In the genomic region with DNA sequence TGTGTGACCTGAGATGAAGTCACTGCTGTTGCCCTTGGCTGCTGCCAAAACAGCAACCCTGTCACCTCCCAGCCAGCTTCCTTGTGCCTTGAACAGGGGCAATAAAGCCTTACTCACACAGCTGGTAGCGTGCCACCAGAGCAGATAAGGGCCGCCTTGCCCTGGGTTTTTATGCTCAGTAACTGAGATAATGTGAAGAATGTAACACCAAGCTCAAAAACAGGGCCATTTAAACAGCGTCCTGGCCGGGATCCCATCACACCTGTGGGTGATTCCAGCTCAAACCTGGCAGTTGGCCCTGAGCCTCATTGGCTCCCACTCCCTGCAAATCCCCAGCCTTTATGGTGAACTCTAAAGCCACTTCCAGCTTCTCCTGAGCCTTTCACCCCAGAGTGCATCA, we compare ENCODE assay signal across 17 mouse cellular contexts. TPM values are rescaled to one million over a fixed set of nuclear protein-coding genes. Genes with fewer than 3 reads are reported as not detected.
DNase-seq lines count a peak whose midpoint lies in the region; ATAC-seq and TF ChIP-seq lines count a peak whose summit lies in the region.
"Had no signal": no experiment of that assay in that cellular context is flagged by ENCODE, and none has a peak within 500 bp of the region (broad histone marks: within the 10 kb centered on the region; RNA-seq: fewer than 3 reads in every experiment).

No protein-coding gene starts in this region.

- peak overlapping the region; percentile 25 for H3K4me3 ChIP-seq in megakaryocyte, embryonic 14.5 days (replicated peaks)
- no peak overlapping the region for H3K4me3 ChIP-seq in intestine, embryonic 15.5 days (replicated peaks)
- H3K4me3 ChIP-seq in lung, adult 2 months (replicated peaks; ENCODE audit: extremely low read depth, low read depth, low read length) = no peak overlapping the region
- H3K4me3 ChIP-seq: embryonic facial prominence, embryonic 13.5 days; neural tube, embryonic 12.5 days had no signal

- H3K4me2 ChIP-seq in intestine, embryonic 15.5 days (replicated peaks) = no peak overlapping the region
- H3K4me2 ChIP-seq: embryonic facial prominence, embryonic 13.5 days; midbrain, embryonic 11.5 days; neural tube, embryonic 12.5 days had no signal

- TF ChIP-seq CTCF in lung, adult 2 months (IDR thresholded peaks at IDR 0.05; ENCODE audit: insufficient read depth, low read length) = no peak

- no peaks in the 10 kb centered on the region for H3K36me3 ChIP-seq in megakaryocyte, embryonic 14.5 days (replicated peaks; ENCODE audit: low read length)
- H3K36me3 ChIP-seq in intestine, embryonic 15.5 days = no peaks in the 10 kb centered on the region
- H3K36me3 ChIP-seq: embryonic facial prominence, embryonic 13.5 days; neural tube, embryonic 12.5 days had no signal

- peaks cover 28% of the 10 kb centered on the region for H3K4me1 ChIP-seq in megakaryocyte, embryonic 14.5 days
- H3K4me1 ChIP-seq in intestine, embryonic 15.5 days (replicated peaks) = peaks cover 15% of the 10 kb centered on the region
- H3K4me1 ChIP-seq in lung, adult 2 months (ENCODE audit: control insufficient read depth, insufficient read depth, low read length) = no peaks in the 10 kb centered on the region
- H3K4me1 ChIP-seq: embryonic facial prominence, embryonic 13.5 days had no signal

- peaks cover 51% of the 10 kb centered on the region for H3K27me3 ChIP-seq in megakaryocyte, embryonic 14.5 days (replicated peaks)
- no peaks in the 10 kb centered on the region for H3K27me3 ChIP-seq in intestine, embryonic 15.5 days (replicated peaks)
- H3K27me3 ChIP-seq: embryonic facial prominence, embryonic 13.5 days; neural tube, embryonic 12.5 days had no signal

- H3K9me3 ChIP-seq in megakaryocyte, embryonic 14.5 days = peaks cover 4% of the 10 kb centered on the region
- no peaks in the 10 kb centered on the region for H3K9me3 ChIP-seq in intestine, embryonic 15.5 days
- H3K9me3 ChIP-seq: embryonic facial prominence, embryonic 13.5 days; neural tube, embryonic 12.5 days had no signal

- no peak for ATAC-seq in megakaryocyte, adult 5-6 weeks (ENCODE audit: poor library complexity, severe bottlenecking)
- ATAC-seq in intestine, embryonic 15.5 days = peak; percentile 50
- no peak for ATAC-seq in cerebellum, adult (ENCODE audit: insufficient number of reproducible peaks, low FRiP score, low TSS enrichment)

- no peak overlapping the region for H3K27ac ChIP-seq in intestine, embryonic 15.5 days
- H3K27ac ChIP-seq: embryonic facial prominence, embryonic 13.5 days; neural tube, embryonic 12.5 days had no signal

- TF ChIP-seq POLR2A in lung, adult 2 months (IDR thresholded peaks at IDR 0.05; ENCODE audit: borderline replicate concordance, extremely low read depth, low read depth, low read length) = no peak

- DNase-seq in lung, adult 2 months = peak; percentile 35
- peak; percentile 63 for DNase-seq in testis, postnatal 10 days (ENCODE audit: low spot score)
- DNase-seq in frontal cortex, postnatal 14 days (ENCODE audit: low spot score in 2 of 2) = no peak
- DNase-seq: cerebellum, adult 18-20 months; spleen, adult 18-20 months had no signal

- H3K9ac ChIP-seq in intestine, embryonic 15.5 days = no peak overlapping the region
- H3K9ac ChIP-seq: embryonic facial prominence, embryonic 13.5 days; neural tube, embryonic 12.5 days had no signal

- WGBS in intestine, embryonic 15.5 days = 37% methylated on average over 4 of the region's 4 CpGs
- WGBS in lung, adult 2 months = 54% methylated on average over 4 of the region's 4 CpGs

RNA-seq across cellular contexts. Expression of a gene that starts 26.6 kb away (rescaled TPM):
- not detected in 2 replicates for polyA plus RNA-seq in megakaryocyte, embryonic 14.5 days (2012; ENCODE audit: insufficient read depth, low replicate concordance)
- not detected in 2 replicates for total RNA-seq in megakaryocyte, adult 5-6 weeks (2015)
- 1.2 TPM in 1 of 2 replicates, not detected in the other for total RNA-seq in megakaryocyte, adult 5-6 weeks (2017)
- not detected in 2 replicates for polyA plus RNA-seq in intestine, embryonic 15.5 days (2015; fragmentation: Nextera tagmentation; extraction: Ambion mirVana)
- polyA plus RNA-seq in lung, adult 2 months (2012; rRNA removed) = not detected in 2 replicates
- total RNA-seq: ES-E14; heart, postnatal 36 days; layer of hippocampus, postnatal 14 days had no signal
- polyA plus RNA-seq: embryonic facial prominence, embryonic 13.5 days; frontal cortex, adult 2 months; limb, embryonic 14.5 days; midbrain, embryonic 11.5 days; neural tube, embryonic 12.5 days had no signal

Comparison
In these comparisons a context has a peak if more than half of its experiments do, and no peak if none do; other contexts are left out.
1. DNase-seq: peak in lung, adult 2 months (single experiment) and testis, postnatal 10 days (single experiment); none in frontal cortex, postnatal 14 days (0 of 2).